Mouse (Mus musculus) embryonic fibroblast, embryonic 13.5 days (primary cell): ENCODE measurements at regions not wholly inside any gene's neighbourhood (a gene's known extent, or its start where the extent isn't known, plus 50 kb on each side); places are given as distances from the start of the nearest gene placed in this dataset.

Experiments
- CTCF ChIP-seq: IDR thresholded peaks from 2 replicates; pipeline ENCODE4 v1.5.1; 2011; ENCODE audit warnings: mild to moderate bottlenecking, control low read depth, low read length, moderate library complexity, borderline replicate concordance; ENCODE audit not compliant: insufficient read depth
- POLR2A ChIP-seq: IDR thresholded peaks from 2 replicates; pipeline ENCODE4 v1.6.1; 2011; ENCODE audit warnings: low read depth, mild to moderate bottlenecking, control low read depth, low read length, moderate library complexity

DNA sequence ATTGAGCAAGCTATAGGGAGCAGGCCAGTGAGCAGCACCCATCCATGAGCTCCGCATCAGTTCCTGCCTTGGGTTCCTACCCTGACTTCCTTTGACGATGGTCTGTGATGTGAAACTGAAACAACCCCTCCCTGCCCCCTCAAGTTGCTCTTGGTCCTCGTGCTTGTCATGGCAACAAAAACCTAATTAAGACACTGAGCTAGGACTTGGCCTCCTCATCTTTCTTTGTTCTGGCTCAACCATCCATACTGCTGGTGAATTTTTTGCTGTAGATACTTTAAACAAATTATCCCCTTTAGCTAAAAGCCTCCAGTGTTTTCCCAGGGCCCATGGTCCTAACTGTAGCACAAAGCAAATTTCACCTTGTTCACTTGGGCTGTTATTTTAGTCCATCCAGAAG, 129.9 kb upstream of the Peli2 start:
- TF ChIP-seq POLR2A: no peak
- no peak for TF ChIP-seq CTCF
